9 mouse cellular contexts compared by ENCODE assay signal in the genomic region with DNA sequence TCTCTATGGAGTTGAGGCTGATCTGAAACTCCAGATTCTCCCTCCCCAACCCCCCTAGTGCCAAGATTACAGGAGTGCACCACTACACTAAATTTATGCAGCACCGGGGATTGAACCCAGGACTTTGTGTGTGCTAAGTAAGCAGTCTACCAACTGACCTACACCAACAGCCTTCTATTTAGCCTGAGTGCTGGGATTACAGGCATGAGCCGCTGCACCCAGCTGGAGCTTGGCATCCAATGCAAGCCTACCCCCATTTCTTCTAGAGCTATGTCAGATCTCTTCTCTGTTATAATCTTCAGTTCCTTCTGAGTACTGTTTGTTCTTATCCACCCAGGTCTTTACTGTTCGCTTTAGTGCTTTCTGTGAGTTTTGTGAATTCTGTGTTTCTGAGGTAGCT.
A peak's percentile ranks its signal among the peaks of the same experiment; 100 is the strongest.
DNase-seq lines count a peak whose midpoint lies in the region; ATAC-seq lines count a peak whose summit lies in the region.
"Had no signal": no experiment of that assay in that cellular context is flagged by ENCODE, and none has a peak within 500 bp of the region (broad histone marks: within the 10 kb centered on the region; RNA-seq: fewer than 3 reads in every experiment).

No protein-coding gene starts in this region.

- H3K9me3 ChIP-seq in heart, embryonic 11.5 days (replicated peaks; ENCODE audit: control insufficient read depth, low read length), result no peaks in the 10 kb centered on the region
- no peaks in the 10 kb centered on the region for H3K9me3 ChIP-seq in lung, embryonic 15.5 days
- H3K9me3 ChIP-seq in neural tube, embryonic 15.5 days (replicated peaks), result no peaks in the 10 kb centered on the region
- no peaks in the 10 kb centered on the region for H3K9me3 ChIP-seq in forebrain, embryonic 12.5 days

- no peaks in the 10 kb centered on the region for H3K27me3 ChIP-seq in heart, embryonic 11.5 days (ENCODE audit: control insufficient read depth, insufficient read depth, low read length)
- no peaks in the 10 kb centered on the region for H3K27me3 ChIP-seq in lung, embryonic 15.5 days
- no peaks in the 10 kb centered on the region for H3K27me3 ChIP-seq in neural tube, embryonic 15.5 days (replicated peaks)
- H3K27me3 ChIP-seq in forebrain, embryonic 12.5 days, result no peaks in the 10 kb centered on the region

- H3K4me2 ChIP-seq in heart, embryonic 11.5 days, result no peak overlapping the region
- H3K4me2 ChIP-seq in lung, embryonic 15.5 days, result no peak overlapping the region
- no peak overlapping the region for H3K4me2 ChIP-seq in neural tube, embryonic 15.5 days
- H3K4me2 ChIP-seq in forebrain, embryonic 12.5 days, result no peak overlapping the region

- 89% methylated on average over 3 of the region's 3 CpGs for WGBS in heart, embryonic 11.5 days (ENCODE audit: insufficient replicate concordance)
- 82% methylated on average over 3 of the region's 3 CpGs for WGBS in lung, embryonic 15.5 days
- WGBS in neural tube, embryonic 15.5 days, result 96% methylated on average over 3 of the region's 3 CpGs
- 91% methylated on average over 3 of the region's 3 CpGs for WGBS in forebrain, embryonic 12.5 days

- H3K9ac ChIP-seq in heart, embryonic 11.5 days (ENCODE audit: low read depth, low read length), result 0 out of 2 replicates have a peak overlapping the region, but pooled peaks have one; percentile 22
- H3K9ac ChIP-seq in lung, embryonic 15.5 days, result no peak overlapping the region
- no peak overlapping the region for H3K9ac ChIP-seq in neural tube, embryonic 15.5 days (replicated peaks)
- H3K9ac ChIP-seq in forebrain, embryonic 12.5 days, result no peak overlapping the region
- H3K9ac ChIP-seq: forebrain, postnatal 0 days had no signal

- no peaks in the 10 kb centered on the region for H3K36me3 ChIP-seq in heart, embryonic 11.5 days (ENCODE audit: control insufficient read depth, insufficient read depth, low read length)
- H3K36me3 ChIP-seq in lung, embryonic 15.5 days, result no peaks in the 10 kb centered on the region
- H3K36me3 ChIP-seq in neural tube, embryonic 15.5 days, result no peaks in the 10 kb centered on the region
- H3K36me3 ChIP-seq in forebrain, embryonic 12.5 days (replicated peaks), result no peaks in the 10 kb centered on the region

- no peak for ATAC-seq in heart, embryonic 11.5 days (replicated peaks; ENCODE audit: insufficient number of reproducible peaks, low FRiP score, low TSS enrichment)
- no peak for ATAC-seq in lung, embryonic 15.5 days (ENCODE audit: borderline replicate concordance, extremely low read depth, low FRiP score, low TSS enrichment)
- peak; percentile 6; the same call in 1 of the 2 replicates for ATAC-seq in erythroid progenitor cell, adult 5-6 weeks (replicated peaks; ENCODE audit: low FRiP score, poor library complexity, severe bottlenecking)
- no peak for ATAC-seq in neural tube, embryonic 15.5 days (ENCODE audit: low FRiP score)
- no peak for ATAC-seq in forebrain, embryonic 12.5 days (ENCODE audit: low FRiP score)

- H3K27ac ChIP-seq in heart, embryonic 11.5 days (ENCODE audit: low read depth, low read length), result peak overlapping the region; percentile 86
- peak overlapping the region; percentile 86 for H3K27ac ChIP-seq in lung, embryonic 15.5 days
- peak overlapping the region; percentile 37; the same call in 1 of the 2 replicates for H3K27ac ChIP-seq in neural tube, embryonic 15.5 days (replicated peaks)
- no peak overlapping the region for H3K27ac ChIP-seq in forebrain, embryonic 12.5 days

- H3K4me1 ChIP-seq in heart, embryonic 11.5 days (ENCODE audit: control insufficient read depth, insufficient read depth, low read length), result peaks cover 14% of the 10 kb centered on the region
- peaks cover 13% of the 10 kb centered on the region for H3K4me1 ChIP-seq in lung, embryonic 15.5 days
- H3K4me1 ChIP-seq in neural tube, embryonic 15.5 days, result no peaks in the 10 kb centered on the region
- H3K4me1 ChIP-seq in forebrain, embryonic 12.5 days, result no peaks in the 10 kb centered on the region

- H3K4me3 ChIP-seq in heart, embryonic 11.5 days (ENCODE audit: low read depth, low read length), result no peak overlapping the region
- H3K4me3 ChIP-seq in lung, embryonic 15.5 days, result no peak overlapping the region
- no peak overlapping the region for H3K4me3 ChIP-seq in neural tube, embryonic 15.5 days (replicated peaks)
- H3K4me3 ChIP-seq in forebrain, embryonic 12.5 days (replicated peaks), result no peak overlapping the region

- DNase-seq in heart, postnatal 25 days (ENCODE audit: low spot score), result no peak
- DNase-seq in lung, postnatal 36 days, result no peak
- DNase-seq in thymus, postnatal 0 days (ENCODE audit: low spot score), result no peak
- DNase-seq: forebrain, postnatal 0 days had no signal

- intact Hi-C loops in heart, postnatal 25 days (cut with DNase I), result no loop called here
